Mouse (Mus musculus) liver, embryonic 11.5 days (tissue): Measurements from ENCODE around the gene Dse. TPM values are rescaled to one million over a fixed set of nuclear protein-coding genes. Genes with fewer than 3 reads are reported as not detected.

ENCODE experiments used
- ATAC-seq: fragments of 200-750 bp; cut with Nextera tagmentation; replicated peaks from 2 replicates; pipeline ENCODE4 v1.8.0; 2017; ENCODE audit warnings: moderate number of reproducible peaks, mild to moderate bottlenecking, moderate TSS enrichment, moderate library complexity; ENCODE audit not compliant: low FRiP score
- DNase-seq: peaks from one replicate; pipeline ENCODE4 v3.0.0-alpha.2; 2017; ENCODE audit warnings: low spot score
- H3K27ac ChIP-seq: fragments of 300-500 bp; sonication (generic); 2 replicates; pipeline ENCODE4 v1.5.1; 2014; ENCODE audit warnings: mild to moderate bottlenecking, low read depth, low read length, control low read depth
- H3K27me3 ChIP-seq: fragments of 300-500 bp; sonication (generic); replicated peaks from 2 replicates; pipeline ENCODE4 v1.6.1; 2014; ENCODE audit warnings: low read length, mixed read lengths; ENCODE audit not compliant: control insufficient read depth, insufficient read depth
- H3K36me3 ChIP-seq: fragments of 300-500 bp; sonication (generic); 2 replicates; pipeline ENCODE4 v1.6.1; 2014; ENCODE audit warnings: mild to moderate bottlenecking, low read length, moderate library complexity, mixed read lengths; ENCODE audit not compliant: control insufficient read depth, insufficient read depth
- H3K4me1 ChIP-seq: fragments of 300-500 bp; sonication (generic); replicated peaks from 2 replicates; pipeline ENCODE4 v1.6.1; 2014; ENCODE audit warnings: low read length, mixed read lengths; ENCODE audit not compliant: control insufficient read depth, insufficient read depth
- H3K4me2 ChIP-seq: fragments of 300-500 bp; sonication (generic); 2 replicates; pipeline ENCODE4 v1.6.1; 2014; ENCODE audit warnings: mild to moderate bottlenecking, control low read depth, moderate library complexity
- H3K4me3 ChIP-seq: fragments of 300-500 bp; sonication (generic); 2 replicates; pipeline ENCODE4 v1.5.1; 2014; ENCODE audit warnings: low read depth, low read length, control low read depth
- H3K9ac ChIP-seq: fragments of 300-500 bp; sonication (generic); 2 replicates; pipeline ENCODE4 v1.6.1; 2014; ENCODE audit warnings: low read depth, low read length, control low read depth
- H3K9me3 ChIP-seq: fragments of 300-500 bp; sonication (generic); 2 replicates; pipeline ENCODE4 v1.6.1; 2016; ENCODE audit warnings: low read length, inconsistent platforms, mixed read lengths; ENCODE audit not compliant: control insufficient read depth
- WGBS: fragments of 180-500 bp; shearing (Covaris S2); extraction: QIAGEN DNeasy Blood & Tissue Kit; methylation state at CpG from one replicate; pipeline ENCODE4 v1.1.7; 2014; 5-methylcytosine and 5-hydroxymethylcytosine counted together
- polyA plus RNA-seq: library from polyadenylated mRNA; unstranded; fragments of >200 nt; fragmentation: Nextera tagmentation; extraction: Ambion mirVana; gene quantifications from 2 replicates; pipeline ENCODE4 v1.2.1, GENCODE M21; 2014

Gene Dse
- polyA plus RNA-seq, 1 experiment from 2014 or later, result 14.9 TPM

- 73% methylated on average over 4 of the region's 4 CpGs for whole genome bisulfite sequencing
- Histone ChIP-seq H3K36me3 (no peaks in the 10 kb centered on the region), H3K27me3 (no peaks in the 10 kb centered on the region), H3K27ac (no peak overlapping the region), H3K4me3 (no peak overlapping the region), H3K4me1 (no peaks in the 10 kb centered on the region), H3K4me2 (no peak overlapping the region), H3K9ac (no peak overlapping the region), H3K9me3 (no peaks in the 10 kb centered on the region)
- no peak for DNase-seq
- ATAC-seq, result no peak
Measured at GRCm38 (mm10) chr10:34111964-34112738, 95.4 kb downstream of the Dse start.

GRCm38 (mm10) chr10:34110863-34111465 is 96.6 kb downstream of the Dse start:
- Histone ChIP-seq H3K27me3 (no peaks in the 10 kb centered on the region), H3K4me3 (no peak overlapping the region), H3K36me3 (no peaks in the 10 kb centered on the region), H3K9me3 (no peaks in the 10 kb centered on the region), H3K4me1 (no peaks in the 10 kb centered on the region), H3K27ac (no peak overlapping the region), H3K4me2 (no peak overlapping the region), H3K9ac (no peak overlapping the region)
- 65% methylated on average over 13 of the region's 13 CpGs for WGBS
- ATAC-seq (no peak), DNase-seq (no peak)

Other genes with a start within 250 kb of the Dse start
- gene Rwdd1, start 188.1 kb downstream of the Dse start, polyA plus RNA-seq, result 136 and 139 TPM in 2 replicates
- gene Trappc3l, start 170.1 kb downstream of the Dse start, polyA plus RNA-seq, result not detected in 2 replicates
- 0.05 TPM in 1 of 2 replicates, not detected in the other for gene Calhm4, start 163.4 kb downstream of the Dse start, polyA plus RNA-seq
- 0.08 and 0.09 TPM in 2 replicates for gene Calhm5, start 111.2 kb downstream of the Dse start, polyA plus RNA-seq
- 1.4 and 1.5 TPM in 2 replicates for gene Calhm6, start 79.7 kb downstream of the Dse start, polyA plus RNA-seq
- gene Tspyl1, start 74.5 kb upstream of the Dse start, polyA plus RNA-seq, result 36.5 and 39.0 TPM in 2 replicates
- 1.5 and 2.2 TPM in 2 replicates for gene Tspyl4, start 89.7 kb upstream of the Dse start, polyA plus RNA-seq
- gene Col10a1, start 182.3 kb upstream of the Dse start, polyA plus RNA-seq, result 0.19 and 0.32 TPM in 2 replicates
- gene Nt5dc1, start 210.8 kb upstream of the Dse start, polyA plus RNA-seq, result 13.2 and 15.4 TPM in 2 replicates